12 mouse cellular contexts compared by ENCODE assay signal in genomic region chr6:101882938-101883337, GRCm38 (mm10).
A peak's percentile ranks its signal among the peaks of the same experiment; 100 is the strongest.
DNase-seq lines count a peak whose midpoint lies in the region; ATAC-seq lines count a peak whose summit lies in the region.
"Had no signal": no experiment of that assay in that cellular context is flagged by ENCODE, and none has a peak within 500 bp of the region (broad histone marks: within the 10 kb centered on the region; RNA-seq: fewer than 3 reads in every experiment).

No protein-coding gene starts in this region.

- no peak overlapping the region for H3K4me3 ChIP-seq in hindbrain, embryonic 15.5 days
- H3K4me3 ChIP-seq in neural tube, embryonic 14.5 days (ENCODE audit: low read depth, low read length), result no peak overlapping the region
- no peak overlapping the region for H3K4me3 ChIP-seq in kidney, embryonic 16.5 days (ENCODE audit: low read length)
- H3K4me3 ChIP-seq: kidney, embryonic 15.5 days; myocyte had no signal

- H3K36me3 ChIP-seq in hindbrain, embryonic 15.5 days, result no peaks in the 10 kb centered on the region
- no peaks in the 10 kb centered on the region for H3K36me3 ChIP-seq in neural tube, embryonic 14.5 days (ENCODE audit: control insufficient read depth, insufficient read depth, low read length)
- no peaks in the 10 kb centered on the region for H3K36me3 ChIP-seq in kidney, embryonic 16.5 days (ENCODE audit: insufficient read depth, low read length)
- H3K36me3 ChIP-seq: kidney, embryonic 15.5 days had no signal

- H3K9ac ChIP-seq in hindbrain, embryonic 15.5 days, result no peak overlapping the region
- H3K9ac ChIP-seq in neural tube, embryonic 14.5 days (replicated peaks; ENCODE audit: low read depth, low read length), result no peak overlapping the region
- H3K9ac ChIP-seq in kidney, embryonic 16.5 days (replicated peaks; ENCODE audit: low read length), result no peak overlapping the region
- H3K9ac ChIP-seq: kidney, embryonic 15.5 days had no signal

- no peak overlapping the region for H3K4me2 ChIP-seq in hindbrain, embryonic 15.5 days
- no peak overlapping the region for H3K4me2 ChIP-seq in neural tube, embryonic 14.5 days (ENCODE audit: low read depth, low read length)
- H3K4me2 ChIP-seq in kidney, embryonic 16.5 days (replicated peaks; ENCODE audit: low read depth, low read length), result no peak overlapping the region
- H3K4me2 ChIP-seq: kidney, embryonic 15.5 days had no signal

- H3K4me1 ChIP-seq in hindbrain, embryonic 15.5 days (replicated peaks), result 0 out of 2 replicates have a peak, but pooled peaks cover 4% of the 10 kb centered on the region
- no peaks in the 10 kb centered on the region for H3K4me1 ChIP-seq in neural tube, embryonic 14.5 days (ENCODE audit: control insufficient read depth, insufficient read depth, low read length)
- peaks cover 3% of the 10 kb centered on the region; the same call in 1 of the 2 replicates for H3K4me1 ChIP-seq in kidney, embryonic 16.5 days (ENCODE audit: insufficient read depth, low read length)
- H3K4me1 ChIP-seq: kidney, embryonic 15.5 days had no signal

- peak; percentile 63 for ATAC-seq in hindbrain, embryonic 15.5 days (ENCODE audit: low FRiP score, low read depth)
- peak; percentile 46; the same call in 1 of the 2 replicates for ATAC-seq in neural tube, embryonic 14.5 days (ENCODE audit: low read depth)
- no peak for ATAC-seq in kidney, embryonic 16.5 days (ENCODE audit: low FRiP score, low TSS enrichment)

- H3K27me3 ChIP-seq in hindbrain, embryonic 15.5 days, result no peaks in the 10 kb centered on the region
- H3K27me3 ChIP-seq in neural tube, embryonic 14.5 days (ENCODE audit: control insufficient read depth, insufficient read depth, low read length), result no peaks in the 10 kb centered on the region
- H3K27me3 ChIP-seq in kidney, embryonic 16.5 days (ENCODE audit: insufficient read depth, low read length), result no peaks in the 10 kb centered on the region
- H3K27me3 ChIP-seq: kidney, embryonic 15.5 days had no signal

- 10% methylated on average over 4 of the region's 4 CpGs for WGBS in hindbrain, embryonic 15.5 days
- 23% methylated on average over 4 of the region's 4 CpGs for WGBS in neural tube, embryonic 14.5 days
- WGBS in kidney, embryonic 16.5 days, result 43% methylated on average over 4 of the region's 4 CpGs

- H3K9me3 ChIP-seq in hindbrain, embryonic 15.5 days, result no peaks in the 10 kb centered on the region
- H3K9me3 ChIP-seq in neural tube, embryonic 14.5 days (ENCODE audit: control insufficient read depth, low read length), result no peaks in the 10 kb centered on the region
- H3K9me3 ChIP-seq in kidney, embryonic 16.5 days (ENCODE audit: low read length), result no peaks in the 10 kb centered on the region
- H3K9me3 ChIP-seq: kidney, embryonic 15.5 days had no signal

- H3K27ac ChIP-seq in hindbrain, embryonic 15.5 days (replicated peaks), result peak overlapping the region; percentile 4; the same call in 1 of the 2 replicates
- H3K27ac ChIP-seq in neural tube, embryonic 14.5 days (ENCODE audit: low read depth, low read length), result no peak overlapping the region
- no peak overlapping the region for H3K27ac ChIP-seq in kidney, embryonic 16.5 days (ENCODE audit: low read length)
- H3K27ac ChIP-seq: kidney, embryonic 15.5 days had no signal

- peak; percentile 8 to 14 for DNase-seq in cerebellum, postnatal 10 days
- DNase-seq in cerebellum, postnatal 36 days, result no peak
- peak; percentile 2 for DNase-seq in lung, postnatal 14 days
- no peak for DNase-seq in lung, postnatal 4 days
- DNase-seq in thymus, postnatal 36 days, result no peak
- DNase-seq: cerebellum, adult 8-10 months; gastrocnemius, postnatal 36 days had no signal

Comparison
In these comparisons a context has a peak if more than half of its experiments do, and no peak if none do; other contexts are left out.
1. DNase-seq: peak in cerebellum, postnatal 10 days (2 of 2) and lung, postnatal 14 days (single experiment); none in cerebellum, postnatal 36 days (0 of 2), lung, postnatal 4 days (0 of 2) and thymus, postnatal 36 days (0 of 2).